Mouse (Mus musculus) ES-Bruce4 (cell line): ENCODE results near the gene Cd36.

Experiments used
- CTCF ChIP-seq: IDR thresholded peaks from one replicate; pipeline ENCODE4 v1.8.1; 2011; ENCODE audit warnings: low read depth, low read length
- POLR2A ChIP-seq: IDR thresholded peaks from one replicate; pipeline ENCODE4 v1.8.1; 2011; ENCODE audit warnings: low read length; ENCODE audit not compliant: insufficient read depth

DNA sequence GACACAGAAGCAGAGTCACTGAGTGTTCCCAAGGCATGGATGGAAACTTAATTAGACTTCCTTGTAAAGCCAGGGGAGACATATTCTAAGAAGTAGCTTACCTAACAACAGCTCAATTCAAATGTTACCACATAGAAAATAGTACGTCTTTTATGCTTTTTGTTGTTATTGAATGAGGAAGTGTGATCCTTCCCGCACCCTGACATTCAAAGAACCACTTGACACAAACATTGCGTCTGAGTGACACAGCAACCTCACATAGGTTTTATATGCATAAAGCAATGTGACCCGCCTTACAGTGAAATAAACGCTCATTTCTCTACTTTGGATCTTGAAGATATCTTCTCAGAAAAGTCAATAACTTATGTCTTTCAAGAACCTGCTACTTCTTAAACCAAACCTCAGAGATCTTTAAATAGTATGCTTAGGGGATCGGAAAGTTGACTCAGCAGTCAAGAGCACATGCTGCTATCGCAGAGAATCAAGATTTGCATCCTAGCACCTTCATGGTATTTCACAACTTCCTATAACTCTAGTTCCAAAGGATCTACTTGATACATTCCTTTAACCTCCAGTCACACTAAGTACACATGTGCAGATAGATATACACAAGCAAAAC, 46.4 kb downstream of the Cd36 start:
- no peak for TF ChIP-seq POLR2A
- TF ChIP-seq CTCF = no peak
